Mouse (Mus musculus) gastrocnemius, postnatal 25 days (tissue): Measurements from ENCODE around the gene Cyp2w1. TPM values are rescaled to one million over a fixed set of nuclear protein-coding genes. Genes with fewer than 3 reads are reported as not detected.

Source experiments
- DNase-seq: peaks from one replicate; pipeline ENCODE4 v3.0.0; 2022
- microRNA-seq, 2 experiments: library from miRNA; unstranded; fragments of <30 nt; microRNA quantifications; one replicate each; pipeline ENCODE4 v1.2.0; 2021; ENCODE audit warnings: borderline replicate concordance in 2 of 2
- total RNA-seq, 2 experiments: library from RNA; stranded (reverse); gene quantifications; 1 replicate in 1 of 2; 2 replicates in 1 of 2; pipeline ENCODE4 v1.2.3; 2021

Gene Cyp2w1
- total RNA-seq, 2 experiments from 2014 or later = not detected

GRCm38 (mm10) chr5:139404801-139405401, 52.5 kb downstream of the Cyp2w1 start, which contains the start of gene C130050O18Rik:
Gene C130050O18Rik (plus strand): TSS chr5:139405280.
- DNase-seq = no peak

GRCm38 (mm10) chr5:139405478-139405877, 53.1 kb downstream of the Cyp2w1 start:
- no peak for DNase-seq

- DNase-seq = peak; percentile 44
These were observed 53.5 kb downstream of the Cyp2w1 start for GRCm38 (mm10) chr5:139405953-139406352.

Small RNA genes lying within 50 kb of the gene (microRNA-seq; reads per million reads assigned to microRNA genes)
- gene Mir339 = 50.8 to 177 reads per million in 2 experiments

Other genes with a start within 250 kb of the Cyp2w1 start
- 1 to 10 TPM in 1 of 2 experiments, under 1 TPM in 1; 0.91 to 1.3 TPM for gene Prkar1b, start 202.6 kb upstream of the Cyp2w1 start, total RNA-seq
- 10 to 100 TPM; 11.9 to 12.1 TPM for gene Dnaaf5, start 202.4 kb upstream of the Cyp2w1 start, total RNA-seq
- 10 to 100 TPM; 33.2 to 35.6 TPM for gene Sun1, start 152.0 kb upstream of the Cyp2w1 start, total RNA-seq
- gene Get4, start 100.3 kb upstream of the Cyp2w1 start, total RNA-seq = 10 to 100 TPM; 28.7 to 30.3 TPM
- 1 to 10 TPM; 1.1 to 1.4 TPM for gene Adap1, start 27.0 kb upstream of the Cyp2w1 start, total RNA-seq
- gene Cox19, start 1.2 kb upstream of the Cyp2w1 start, total RNA-seq = 10 to 100 TPM; 74.4 to 86.5 TPM
- 10 to 100 TPM; 23.5 to 23.6 TPM for gene Gpr146, start 25.1 kb downstream of the Cyp2w1 start, total RNA-seq
- under 1 TPM; 0.32 to 0.61 TPM for gene C130050O18Rik, start 52.7 kb downstream of the Cyp2w1 start, total RNA-seq
- gene Gper1, start 70.5 kb downstream of the Cyp2w1 start, total RNA-seq = 1 to 10 TPM in 1 of 2 experiments, under 1 TPM in 1; 0.82 to 1.6 TPM
- 1 to 10 TPM; 7.8 to 8.0 TPM for gene 3110082I17Rik, start 107.9 kb downstream of the Cyp2w1 start, total RNA-seq
- 1 to 10 TPM; 7.3 to 8.2 TPM for gene Zfand2a, start 131.9 kb downstream of the Cyp2w1 start, total RNA-seq
- gene Uncx, start 190.9 kb downstream of the Cyp2w1 start, total RNA-seq = not detected